Mouse (Mus musculus) neural tube, embryonic 11.5 days (tissue): ENCODE measurements around the gene Atp5h. TPM values are rescaled to one million over a fixed set of nuclear protein-coding genes. Genes with fewer than 3 reads are reported as not detected.

Source experiments
- ATAC-seq: fragments of 200-750 bp; cut with Nextera tagmentation; 2 replicates; pipeline ENCODE4 v1.8.0; 2017; ENCODE audit warnings: moderate number of reproducible peaks, mild to moderate bottlenecking, moderate TSS enrichment, moderate library complexity; ENCODE audit not compliant: insufficient read depth, low FRiP score, low TSS enrichment
- DNase-seq: peaks from one replicate; pipeline ENCODE4 v3.0.0-alpha.2; 2015; ENCODE audit warnings: low spot score
- H3K27ac ChIP-seq: fragments of 300-500 bp; sonication (generic); 2 replicates; pipeline ENCODE4 v1.5.1; 2014; ENCODE audit warnings: low read depth, mild to moderate bottlenecking, low read length
- H3K27me3 ChIP-seq: fragments of 300-500 bp; sonication (generic); 2 replicates; pipeline ENCODE4 v1.6.1; 2014; ENCODE audit warnings: mild to moderate bottlenecking, low read length, mixed read lengths; ENCODE audit not compliant: control insufficient read depth, insufficient read depth
- H3K36me3 ChIP-seq: fragments of 300-500 bp; sonication (generic); 2 replicates; pipeline ENCODE4 v1.6.1; 2014; ENCODE audit warnings: mild to moderate bottlenecking, low read length, moderate library complexity, mixed read lengths; ENCODE audit not compliant: control insufficient read depth, insufficient read depth
- H3K4me1 ChIP-seq: fragments of 300-500 bp; sonication (generic); 2 replicates; pipeline ENCODE4 v1.6.1; 2014; ENCODE audit warnings: low read length, mixed read lengths; ENCODE audit not compliant: control insufficient read depth, insufficient read depth
- H3K4me2 ChIP-seq: fragments of 300-500 bp; sonication (generic); 2 replicates; pipeline ENCODE4 v1.6.1; 2014; ENCODE audit warnings: low read depth, mild to moderate bottlenecking, moderate library complexity
- H3K4me3 ChIP-seq: fragments of 300-500 bp; sonication (generic); 2 replicates; pipeline ENCODE4 v1.5.1; 2014; ENCODE audit warnings: low read depth, low read length
- H3K9ac ChIP-seq: fragments of 300-500 bp; sonication (generic); 2 replicates; pipeline ENCODE4 v1.6.1; 2014; ENCODE audit warnings: mild to moderate bottlenecking, low read length
- H3K9me3 ChIP-seq: fragments of 300-500 bp; sonication (generic); 2 replicates; pipeline ENCODE4 v1.6.1; 2016; ENCODE audit warnings: low read length; ENCODE audit not compliant: control insufficient read depth
- WGBS: fragments of 180-500 bp; shearing (Covaris S2); extraction: QIAGEN DNeasy Blood & Tissue Kit; methylation state at CpG from one replicate; pipeline ENCODE4 v1.1.7; 2014; 5-methylcytosine and 5-hydroxymethylcytosine counted together
- polyA plus RNA-seq: library from polyadenylated mRNA; unstranded; fragments of >200 nt; fragmentation: Nextera tagmentation; extraction: Ambion mirVana; gene quantifications from 2 replicates; pipeline ENCODE4 v1.2.1, GENCODE M21; 2014

Gene Atp5h
- polyA plus RNA-seq, 1 experiment from 2014 or later, result 868 TPM

GRCm38 (mm10) chr11:115447321-115447885 is 27.6 kb upstream of the Atp5h start:
- Histone ChIP-seq H3K4me2 (no peak overlapping the region), H3K27me3 (no peaks in the 10 kb centered on the region), H3K9ac (no peak overlapping the region), H3K4me3 (no peak overlapping the region), H3K9me3 (no peaks in the 10 kb centered on the region), H3K27ac (no peak overlapping the region), H3K4me1 (no peaks in the 10 kb centered on the region), H3K36me3 (no peaks in the 10 kb centered on the region)
- no peak for DNase-seq
- no peak for ATAC-seq
- 86% methylated on average over 11 of the region's 11 CpGs for WGBS

GRCm38 (mm10) chr11:115446906-115447305 is 27.1 kb upstream of the Atp5h start:
- Histone ChIP-seq H3K9me3 (no peaks in the 10 kb centered on the region), H3K4me1 (no peaks in the 10 kb centered on the region), H3K36me3 (no peaks in the 10 kb centered on the region), H3K4me3 (no peak overlapping the region), H3K9ac (no peak overlapping the region), H3K27ac (no peak overlapping the region), H3K4me2 (no peak overlapping the region), H3K27me3 (no peaks in the 10 kb centered on the region)
- DNase-seq (no peak), ATAC-seq (no peak)
- WGBS, result 75% methylated on average over 3 of the region's 3 CpGs

- Histone ChIP-seq H3K36me3 (no peaks in the 10 kb centered on the region), H3K4me2 (no peak overlapping the region), H3K9me3 (no peaks in the 10 kb centered on the region), H3K9ac (peak overlapping the region; percentile 7; the same call in 1 of the 2 replicates), H3K4me1 (no peaks in the 10 kb centered on the region), H3K27ac (no peak overlapping the region), H3K4me3 (no peak overlapping the region), H3K27me3 (no peaks in the 10 kb centered on the region)
- ATAC-seq (no peak), DNase-seq (peak; percentile 19)
- WGBS, result 43% methylated on average over 15 of the region's 15 CpGs
Observed at GRCm38 (mm10) chr11:115441417-115441816, 21.7 kb upstream of the Atp5h start.

- 93% methylated on average over 9 of the region's 9 CpGs for WGBS
- no peak within 1 kb of the TSS for H3K4me3 ChIP-seq
- peak within 1 kb of the TSS; percentile 7; the same call in 1 of the 2 replicates for H3K9ac ChIP-seq
- no peaks in the 10 kb centered on the region for H3K36me3 ChIP-seq
- H3K27ac ChIP-seq, result no peak within 1 kb of the TSS
- ATAC-seq, result no peak
- H3K4me1 ChIP-seq, result no peaks in the 10 kb centered on the region; the same call in 1 of the 2 replicates
- no peak for DNase-seq
- no peaks in the 10 kb centered on the region for H3K27me3 ChIP-seq
- H3K9me3 ChIP-seq, result no peaks in the 10 kb centered on the region
- H3K4me2 ChIP-seq, result no peak within 1 kb of the TSS
Observed at GRCm38 (mm10) chr11:115439906-115440595, 20.3 kb upstream of the Atp5h start, which contains the start of gene Trim80. Gene Trim80 (plus strand): TSS chr11:115440545.

- no peak for ATAC-seq
- no peak overlapping the region for H3K4me3 ChIP-seq
- H3K4me1 ChIP-seq, result no peaks in the 10 kb centered on the region; the same call in 1 of the 2 replicates
- no peak for DNase-seq
- no peaks in the 10 kb centered on the region for H3K9me3 ChIP-seq
- H3K27ac ChIP-seq, result no peak overlapping the region
- WGBS, result 90% methylated on average over 3 of the region's 3 CpGs
- H3K36me3 ChIP-seq, result no peaks in the 10 kb centered on the region
- no peak overlapping the region for H3K4me2 ChIP-seq
- no peak overlapping the region for H3K9ac ChIP-seq
- H3K27me3 ChIP-seq, result no peaks in the 10 kb centered on the region
Observed at GRCm38 (mm10) chr11:115439326-115439725, 19.6 kb upstream of the Atp5h start.

GRCm38 (mm10) chr11:115437571-115438122 is 17.9 kb upstream of the Atp5h start:
- no peak overlapping the region for H3K27ac ChIP-seq
- no peak for DNase-seq
- H3K27me3 ChIP-seq, result no peaks in the 10 kb centered on the region
- H3K9me3 ChIP-seq, result no peaks in the 10 kb centered on the region
- no peaks in the 10 kb centered on the region for H3K36me3 ChIP-seq
- no peaks in the 10 kb centered on the region; the same call in 1 of the 2 replicates for H3K4me1 ChIP-seq
- no peak overlapping the region for H3K9ac ChIP-seq
- ATAC-seq, result no peak
- 90% methylated on average over 5 of the region's 5 CpGs for WGBS
- no peak overlapping the region for H3K4me2 ChIP-seq
- no peak overlapping the region for H3K4me3 ChIP-seq

GRCm38 (mm10) chr11:115435596-115436337 is 16.0 kb upstream of the Atp5h start:
- Histone ChIP-seq H3K36me3 (no peaks in the 10 kb centered on the region; the same call in none of the 2 replicates), H3K27me3 (no peaks in the 10 kb centered on the region), H3K27ac (no peak overlapping the region), H3K9me3 (no peaks in the 10 kb centered on the region), H3K4me2 (peak overlapping the region; percentile 43), H3K4me1 (no peaks in the 10 kb centered on the region; the same call in 1 of the 2 replicates), H3K4me3 (peak overlapping the region; percentile 16), H3K9ac (peak overlapping the region; percentile 44)
- DNase-seq, result peak; percentile 55
- no peak for ATAC-seq
- WGBS, result 5% methylated on average over 31 of the region's 31 CpGs

- no peak overlapping the region for H3K4me3 ChIP-seq
- H3K9me3 ChIP-seq, result no peaks in the 10 kb centered on the region
- no peaks in the 10 kb centered on the region for H3K27me3 ChIP-seq
- DNase-seq, result no peak
- no peak for ATAC-seq
- H3K36me3 ChIP-seq, result peaks cover 8% of the 10 kb centered on the region
- no peak overlapping the region for H3K27ac ChIP-seq
- WGBS, result 81% methylated on average over 6 of the region's 6 CpGs
- H3K9ac ChIP-seq, result no peak overlapping the region
- no peak overlapping the region for H3K4me2 ChIP-seq
- no peaks in the 10 kb centered on the region; the same call in 1 of the 2 replicates for H3K4me1 ChIP-seq
Observed at GRCm38 (mm10) chr11:115433342-115433741, 13.6 kb upstream of the Atp5h start.
